Mouse (Mus musculus) stomach, postnatal 0 days (tissue): ENCODE data around the gene Ptprt. TPM values are rescaled to one million over a fixed set of nuclear protein-coding genes. Genes with fewer than 3 reads are reported as not detected.

Experiments used
- ATAC-seq: fragments of 200-750 bp; cut with Nextera tagmentation; 2 replicates; pipeline ENCODE4 v1.8.0; 2017; ENCODE audit not compliant: low FRiP score, low TSS enrichment
- DNase-seq: peaks from one replicate; pipeline ENCODE4 v3.0.0-alpha.2; 2016; ENCODE audit warnings: low spot score
- H3K27ac ChIP-seq: fragments of 300-500 bp; sonication (generic); replicated peaks from 2 replicates; pipeline ENCODE4 v1.5.1; 2014; ENCODE audit warnings: mild to moderate bottlenecking, control low read depth
- H3K27me3 ChIP-seq: fragments of 300-500 bp; sonication (generic); 2 replicates; pipeline ENCODE4 v1.6.1; 2014; ENCODE audit warnings: low read length; ENCODE audit not compliant: control insufficient read depth, insufficient read depth
- H3K36me3 ChIP-seq: fragments of 300-500 bp; sonication (generic); 2 replicates; pipeline ENCODE4 v1.6.1; 2014; ENCODE audit warnings: low read length, mixed read lengths; ENCODE audit not compliant: control insufficient read depth, insufficient read depth
- H3K4me1 ChIP-seq: fragments of 300-500 bp; sonication (generic); replicated peaks from 2 replicates; pipeline ENCODE4 v1.6.1; 2014; ENCODE audit warnings: antibody characterized with exemption; ENCODE audit not compliant: control insufficient read depth, insufficient read depth
- H3K4me2 ChIP-seq: fragments of 300-500 bp; sonication (generic); replicated peaks from 2 replicates; pipeline ENCODE4 v1.6.1; 2014; ENCODE audit warnings: low read depth, mild to moderate bottlenecking, control low read depth, moderate library complexity
- H3K4me3 ChIP-seq: fragments of 300-500 bp; sonication (generic); 2 replicates; pipeline ENCODE4 v1.5.1; 2014; ENCODE audit warnings: low read depth, low read length, control low read depth
- H3K9ac ChIP-seq: fragments of 300-500 bp; sonication (generic); 2 replicates; pipeline ENCODE4 v1.6.1; 2014; ENCODE audit warnings: mild to moderate bottlenecking, low read length, control low read depth, mixed read lengths
- H3K9me3 ChIP-seq: fragments of 300-500 bp; sonication (generic); 2 replicates; pipeline ENCODE4 v1.6.1; 2016; ENCODE audit warnings: low read length; ENCODE audit not compliant: control insufficient read depth
- CTCF ChIP-seq: IDR thresholded peaks from 2 replicates; pipeline ENCODE4 v1.5.1; 2016; ENCODE audit warnings: antibody characterized with exemption, low read depth, mild to moderate bottlenecking, moderate library complexity
- EP300 ChIP-seq: optimal IDR thresholded peaks from 2 replicates; pipeline ENCODE3; 2016; ENCODE audit warnings: antibody characterized with exemption
- WGBS: fragments of 180-500 bp; shearing (Covaris S2); extraction: QIAGEN DNeasy Blood & Tissue Kit; methylation state at CpG from one replicate; pipeline ENCODE4 v1.1.7; 2014; 5-methylcytosine and 5-hydroxymethylcytosine counted together
- polyA plus RNA-seq: library from polyadenylated mRNA; unstranded; fragments of >200 nt; fragmentation: Nextera tagmentation; extraction: Ambion mirVana; gene quantifications from 2 replicates; pipeline ENCODE4 v1.2.1, GENCODE M21; 2015

The Ptprt gene
- polyA plus RNA-seq, 1 experiment from 2014 or later = 0.89 TPM

DNA sequence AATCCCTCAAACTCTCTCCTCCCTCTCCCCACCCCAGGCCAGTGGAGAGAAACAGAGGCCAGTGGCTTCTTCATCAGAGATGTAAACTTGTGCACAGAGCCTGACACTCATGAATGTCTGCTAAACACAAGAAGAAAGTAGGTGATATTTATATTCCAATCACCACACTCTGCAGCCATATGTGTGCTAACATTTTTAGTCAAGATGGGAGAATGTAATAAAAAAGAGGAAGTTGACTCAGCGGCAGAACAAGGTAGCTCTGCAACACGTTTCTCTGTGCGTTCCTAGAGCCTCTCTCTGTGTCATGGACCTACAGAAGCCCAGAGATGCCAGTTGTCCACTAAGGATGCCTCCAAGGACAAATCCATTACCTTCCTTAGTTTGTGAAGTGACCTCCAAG is 34.9 kb downstream of the Ptprt start:
- no peak overlapping the region for H3K4me2 ChIP-seq
- H3K4me1 ChIP-seq = no peaks in the 10 kb centered on the region
- H3K4me3 ChIP-seq = no peak overlapping the region
- TF ChIP-seq CTCF = no peak
- H3K9me3 ChIP-seq = no peaks in the 10 kb centered on the region
- H3K27me3 ChIP-seq = no peaks in the 10 kb centered on the region
- H3K9ac ChIP-seq = no peak overlapping the region
- DNase-seq (no peak), ATAC-seq (no peak)
- no peak overlapping the region for H3K27ac ChIP-seq
- no peaks in the 10 kb centered on the region for H3K36me3 ChIP-seq
- WGBS = 84% methylated on average over 3 of the region's 3 CpGs

DNA sequence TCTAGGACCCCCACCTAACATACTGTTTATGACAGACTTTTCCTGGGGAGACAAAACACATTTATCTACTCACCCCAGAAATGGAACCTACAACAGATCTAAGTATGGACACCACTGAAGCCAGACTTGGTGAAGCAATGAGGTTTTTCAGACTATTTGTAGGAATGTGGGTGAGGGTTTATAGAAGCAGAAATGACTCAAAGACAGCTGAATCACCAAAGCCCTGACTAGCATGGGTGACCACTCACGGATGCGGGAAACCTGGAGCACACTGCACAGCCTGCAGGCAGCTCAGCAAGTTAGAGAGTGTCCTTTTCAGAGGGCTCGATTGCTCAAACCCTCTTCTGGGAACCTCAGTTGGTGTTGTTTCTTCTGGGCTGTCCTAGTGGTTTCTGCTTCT is 36.2 kb downstream of the Ptprt start:
- TF ChIP-seq EP300 (no peak), CTCF (no peak)
- Histone ChIP-seq H3K9ac (no peak overlapping the region), H3K4me3 (no peak overlapping the region), H3K4me1 (no peaks in the 10 kb centered on the region), H3K27ac (no peak overlapping the region), H3K27me3 (no peaks in the 10 kb centered on the region), H3K36me3 (no peaks in the 10 kb centered on the region), H3K4me2 (no peak overlapping the region), H3K9me3 (no peaks in the 10 kb centered on the region)
- DNase-seq = no peak
- no peak for ATAC-seq
- WGBS = 93% methylated on average over 3 of the region's 3 CpGs

DNA sequence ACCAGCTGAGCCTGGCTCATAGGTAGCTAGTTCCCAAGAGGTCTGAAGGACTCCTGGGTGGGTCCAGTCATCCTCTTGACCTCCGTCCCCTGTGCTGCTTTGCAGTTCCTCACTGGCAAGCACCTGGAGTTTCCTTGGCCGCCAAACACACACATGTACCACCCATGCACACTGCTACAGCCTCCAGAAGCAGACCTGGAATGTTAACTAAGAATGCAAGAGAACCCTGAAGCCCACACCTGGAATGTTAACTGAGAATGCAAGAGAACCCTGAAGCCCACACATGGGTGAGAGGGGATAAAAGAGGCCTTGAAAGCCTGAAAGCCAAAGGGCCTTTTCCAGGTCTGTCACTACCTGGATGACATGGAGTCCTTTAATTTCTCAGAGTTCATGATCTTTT is 46.7 kb downstream of the Ptprt start:
- Histone ChIP-seq H3K36me3 (no peaks in the 10 kb centered on the region), H3K27me3 (no peaks in the 10 kb centered on the region), H3K27ac (no peak overlapping the region), H3K4me2 (no peak overlapping the region), H3K4me3 (no peak overlapping the region), H3K9me3 (no peaks in the 10 kb centered on the region), H3K9ac (no peak overlapping the region), H3K4me1 (no peaks in the 10 kb centered on the region)
- no peak for ATAC-seq
- no peak for DNase-seq
- WGBS = 61% methylated on average over 2 of the region's 2 CpGs
- no peak for TF ChIP-seq CTCF
- no peak for TF ChIP-seq EP300

DNA sequence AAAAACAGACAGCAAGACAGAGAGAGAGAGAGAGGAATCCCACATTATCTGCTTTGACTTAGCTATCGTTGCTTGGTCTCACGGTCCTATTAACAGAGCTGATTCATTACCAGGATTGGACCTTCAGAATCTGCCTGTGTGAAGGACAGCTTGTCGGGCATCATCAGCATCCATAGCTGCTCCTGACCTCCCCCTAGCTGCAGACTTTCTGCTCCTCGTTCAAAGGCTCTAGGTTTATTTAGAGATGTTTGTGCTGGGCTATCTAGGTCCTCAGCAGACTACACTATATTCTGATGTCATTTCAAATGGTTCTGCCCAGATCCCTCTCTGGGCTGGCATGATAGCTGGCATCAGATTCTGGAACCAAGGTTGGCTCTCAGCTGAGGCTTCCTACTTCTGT is 47.5 kb downstream of the Ptprt start:
- no peak overlapping the region for H3K9ac ChIP-seq
- no peaks in the 10 kb centered on the region for H3K36me3 ChIP-seq
- no peak overlapping the region for H3K4me3 ChIP-seq
- ATAC-seq (no peak), DNase-seq (no peak)
- no peaks in the 10 kb centered on the region for H3K9me3 ChIP-seq
- 67% methylated on average over 4 of the region's 4 CpGs for WGBS
- no peaks in the 10 kb centered on the region for H3K4me1 ChIP-seq
- H3K27ac ChIP-seq = no peak overlapping the region
- no peak for TF ChIP-seq CTCF
- H3K27me3 ChIP-seq = no peaks in the 10 kb centered on the region
- no peak overlapping the region for H3K4me2 ChIP-seq

DNA sequence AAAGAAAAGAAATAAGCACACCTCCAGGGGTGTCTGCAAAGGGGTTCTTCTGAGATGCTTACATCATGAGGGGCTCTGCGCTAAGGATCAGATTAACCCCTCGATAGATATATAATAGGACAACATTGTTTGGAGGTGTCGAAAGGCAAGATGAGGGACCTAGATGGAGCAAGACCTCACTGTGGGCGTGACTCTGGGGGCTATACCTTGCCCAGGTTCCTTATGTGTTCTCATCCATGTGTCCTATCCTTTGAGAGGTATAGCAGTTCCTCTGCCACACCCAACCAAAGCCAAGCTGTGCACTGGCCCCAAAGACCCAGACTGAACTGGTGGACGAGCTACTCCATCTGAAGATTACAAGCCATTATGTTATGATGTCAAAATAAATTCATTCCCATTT is 58.2 kb downstream of the Ptprt start:
- Histone ChIP-seq H3K9ac (no peak overlapping the region), H3K4me3 (no peak overlapping the region), H3K4me1 (no peaks in the 10 kb centered on the region), H3K36me3 (no peaks in the 10 kb centered on the region), H3K27me3 (no peaks in the 10 kb centered on the region), H3K27ac (no peak overlapping the region), H3K4me2 (no peak overlapping the region), H3K9me3 (no peaks in the 10 kb centered on the region)
- DNase-seq (no peak), ATAC-seq (no peak)
- TF ChIP-seq CTCF (no peak), EP300 (no peak)
- WGBS = 90% methylated on average over 5 of the region's 5 CpGs

DNA sequence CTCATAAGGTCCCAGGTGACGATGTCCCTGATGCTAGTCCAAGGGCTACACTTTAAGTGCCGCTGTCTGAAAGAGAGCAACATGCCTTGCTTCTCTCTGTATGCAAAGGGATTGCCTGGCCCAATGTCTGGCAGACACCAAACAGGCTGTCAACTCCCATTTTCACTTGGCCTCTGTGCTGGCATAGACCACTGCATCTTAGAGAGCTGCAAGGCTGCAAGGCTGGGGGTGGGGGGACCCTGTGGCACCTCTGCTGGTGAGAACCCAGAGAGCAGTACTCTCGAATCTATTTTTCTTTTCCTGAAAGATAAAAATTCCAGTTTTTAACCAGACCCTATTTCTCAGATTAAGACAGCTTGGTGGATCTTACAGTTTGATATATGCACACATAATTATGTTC is 69.6 kb downstream of the Ptprt start:
- WGBS = 81% methylated on average over 3 of the region's 3 CpGs
- Histone ChIP-seq H3K4me2 (no peak overlapping the region), H3K27ac (no peak overlapping the region), H3K9ac (no peak overlapping the region), H3K4me3 (no peak overlapping the region), H3K4me1 (no peaks in the 10 kb centered on the region), H3K27me3 (no peaks in the 10 kb centered on the region), H3K36me3 (no peaks in the 10 kb centered on the region), H3K9me3 (no peaks in the 10 kb centered on the region)
- TF ChIP-seq CTCF = no peak
- no peak for TF ChIP-seq EP300
- DNase-seq (no peak), ATAC-seq (no peak)
